Mouse (Mus musculus): ENCODE data around the gene Arrdc1. TPM values are rescaled to one million over a fixed set of nuclear protein-coding genes. Genes with fewer than 3 reads are reported as not detected.

The Arrdc1 gene
- polyA plus RNA-seq, 1 experiment = 4.8 TPM

DNA sequence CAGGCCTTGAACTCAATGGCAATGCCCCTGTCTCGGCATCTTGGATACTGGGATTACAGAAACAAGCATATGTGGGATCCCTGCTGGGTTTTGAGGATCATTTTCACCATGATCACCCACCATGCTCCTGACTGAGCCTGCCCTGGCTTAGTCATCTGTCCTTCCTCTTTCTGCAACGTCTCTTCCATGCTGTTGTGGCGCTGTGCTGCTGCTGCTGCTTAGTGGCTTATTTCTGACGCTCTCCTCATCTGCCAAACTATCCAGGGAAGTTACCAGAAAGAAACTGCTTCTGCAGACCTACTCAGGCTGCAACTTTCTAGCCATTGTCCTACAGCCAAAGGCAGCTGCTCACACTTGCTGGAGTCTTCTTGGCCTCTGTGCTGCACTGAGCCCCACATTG, 35.3 kb upstream of the Arrdc1 start:
- Histone ChIP-seq H3K4me3 (no peak overlapping the region), H3K36me3 (ENCODE audit: control insufficient read depth, insufficient read depth) (peaks cover 17% of the 10 kb centered on the region), H3K79me2 (ENCODE audit: control insufficient read depth, insufficient read depth) (peaks cover 5% of the 10 kb centered on the region), H3K27me3 (ENCODE audit: control insufficient read depth, insufficient read depth, insufficient read length) (no peaks in the 10 kb centered on the region), H3ac (ENCODE audit: control insufficient read depth, insufficient read length) (no peak overlapping the region), H3K4me2 (ENCODE audit: low read depth) (no peak overlapping the region)
- TF ChIP-seq POLR2AphosphoS2 (IDR thresholded peaks at IDR 0.05; ENCODE audit: insufficient read length, low read depth) (no peak), MYOD1 (IDR thresholded peaks at IDR 0.05; ENCODE audit: control insufficient read depth in 1 of 3, insufficient read length in 2 of 3, low read depth in 2 of 3) (no peak), TCF3 (IDR thresholded peaks at IDR 0.05; ENCODE audit: insufficient read length, low read depth) (no peak), POLR2A (IDR thresholded peaks at IDR 0.05; ENCODE audit: insufficient read length, low read depth) (no peak), TCF12 (IDR thresholded peaks at IDR 0.05; ENCODE audit: insufficient read depth, poor library complexity, severe bottlenecking) (no peak), REST (IDR thresholded peaks at IDR 0.05; ENCODE audit: insufficient read depth, insufficient read length) (no peak), CEBPB (IDR thresholded peaks at IDR 0.05; ENCODE audit: insufficient read depth, poor library complexity, severe bottlenecking) (no peak), MAX (IDR thresholded peaks at IDR 0.05; ENCODE audit: low read depth) (no peak), MYOG (IDR thresholded peaks at IDR 0.05; ENCODE audit: control insufficient read depth in 1 of 3, insufficient read depth in 1 of 3, insufficient read length in 2 of 3, low read depth in 2 of 3) (no peak), USF1 (IDR thresholded peaks at IDR 0.05; ENCODE audit: low read depth) (no peak), E2F4 (IDR thresholded peaks at IDR 0.05; ENCODE audit: insufficient read depth) (no peak), SRF (IDR thresholded peaks at IDR 0.05; ENCODE audit: control insufficient read depth, insufficient read length, low read depth) (no peak)

DNA sequence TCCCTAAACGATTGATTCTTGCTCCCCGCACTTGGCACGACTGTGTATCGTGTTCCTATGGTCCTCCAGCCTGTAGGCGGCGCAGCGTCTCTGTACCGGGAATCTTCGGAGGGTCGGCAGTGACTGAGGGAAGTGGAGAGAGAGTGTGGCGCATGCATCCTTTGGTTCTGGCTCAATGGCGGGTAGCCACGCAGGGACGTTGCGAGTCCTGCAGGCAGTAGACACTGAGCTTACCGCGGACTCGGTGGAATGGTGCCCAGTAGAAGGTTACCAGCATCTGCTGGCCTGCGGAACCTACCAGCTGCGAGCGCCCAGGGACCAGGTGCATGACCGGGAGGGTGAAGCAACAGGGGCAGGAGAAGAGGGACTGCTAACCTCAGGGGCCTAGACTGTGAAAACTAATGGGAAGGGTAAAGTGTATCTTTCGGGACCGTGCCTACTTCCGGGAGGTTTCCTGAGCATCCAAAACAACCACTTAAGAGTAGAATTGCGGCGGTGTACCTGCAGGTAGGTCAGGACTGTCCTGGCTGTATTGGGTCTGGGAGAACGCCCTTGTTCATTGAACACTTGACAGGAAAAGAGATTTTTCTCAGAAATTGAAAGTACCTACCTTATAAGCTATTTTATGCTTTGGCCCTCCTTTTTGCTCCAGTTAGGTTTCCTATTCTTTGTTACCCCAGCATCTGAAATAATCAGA, 27.4 kb upstream of the Arrdc1 start, which contains the start of gene Dph7:
Gene Dph7, plus strand, starts transcription at position 97 of the 697 bp plus-strand sequence.
- peak within 1 kb of the TSS; percentile 45 for H3K4me3 ChIP-seq
- peak within 1 kb of the TSS; percentile 32 for H3ac ChIP-seq (ENCODE audit: control insufficient read depth, insufficient read length)
- no peaks in the 10 kb centered on the region for H3K27me3 ChIP-seq (ENCODE audit: control insufficient read depth, insufficient read depth, insufficient read length)
- peak within 1 kb of the TSS; percentile 85 for H3K4me2 ChIP-seq (ENCODE audit: low read depth)
- H3K79me2 ChIP-seq (ENCODE audit: control insufficient read depth, insufficient read depth) = no peaks in the 10 kb centered on the region
- H3K36me3 ChIP-seq (ENCODE audit: control insufficient read depth, insufficient read depth) = peaks cover 15% of the 10 kb centered on the region
- no peak for TF ChIP-seq MAX (IDR thresholded peaks at IDR 0.05; ENCODE audit: low read depth)
- TF ChIP-seq POLR2AphosphoS2 (IDR thresholded peaks at IDR 0.05; ENCODE audit: insufficient read length, low read depth) = peak; percentile 98
- TF ChIP-seq POLR2A (IDR thresholded peaks at IDR 0.05; ENCODE audit: insufficient read length, low read depth) = peak; percentile 91
- TF ChIP-seq SRF (IDR thresholded peaks at IDR 0.05; ENCODE audit: control insufficient read depth, insufficient read length, low read depth) = no peak
- TF ChIP-seq MYOG (IDR thresholded peaks at IDR 0.05; ENCODE audit: control insufficient read depth in 1 of 3, insufficient read depth in 1 of 3, insufficient read length in 2 of 3, low read depth in 2 of 3) = peak in 1 of 3 experiments; percentile 41
- peak; percentile 23 for TF ChIP-seq REST (IDR thresholded peaks at IDR 0.05; ENCODE audit: insufficient read depth, insufficient read length)
- peak in 1 of 3 experiments; percentile 59 for TF ChIP-seq MYOD1 (IDR thresholded peaks at IDR 0.05; ENCODE audit: control insufficient read depth in 1 of 3, insufficient read length in 2 of 3, low read depth in 2 of 3)
- no peak for TF ChIP-seq TCF12 (IDR thresholded peaks at IDR 0.05; ENCODE audit: insufficient read depth, poor library complexity, severe bottlenecking)

DNA sequence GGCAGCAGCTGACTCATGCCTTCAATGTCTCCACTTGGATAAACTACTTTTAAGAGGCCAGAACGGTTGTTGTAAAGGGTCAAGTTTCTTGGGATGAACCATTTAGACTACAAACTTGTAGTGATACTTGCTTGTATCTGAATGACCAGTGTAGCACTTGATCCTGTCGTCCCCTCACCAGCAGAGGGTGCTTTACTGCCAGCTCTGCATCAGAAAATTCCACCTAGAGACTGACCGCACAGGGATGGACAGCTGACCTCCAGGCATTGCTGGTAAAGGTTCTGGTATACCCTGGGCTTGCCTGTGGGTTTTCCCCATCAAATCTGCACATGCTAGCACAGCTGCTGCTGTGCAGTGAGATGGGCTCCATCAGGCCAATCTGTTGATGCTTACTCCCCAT, 25.9 kb upstream of the Arrdc1 start:
- H3K36me3 ChIP-seq (ENCODE audit: control insufficient read depth, insufficient read depth) = peaks cover 15% of the 10 kb centered on the region
- TF ChIP-seq E2F4 (IDR thresholded peaks at IDR 0.05; ENCODE audit: insufficient read depth) (no peak), MYOG (IDR thresholded peaks at IDR 0.05; ENCODE audit: control insufficient read depth in 1 of 3, insufficient read depth in 1 of 3, insufficient read length in 2 of 3, low read depth in 2 of 3) (peak in 1 of 3 experiments; percentile 10), REST (IDR thresholded peaks at IDR 0.05; ENCODE audit: insufficient read depth, insufficient read length) (no peak), MYOD1 (IDR thresholded peaks at IDR 0.05; ENCODE audit: control insufficient read depth in 1 of 3, insufficient read length in 2 of 3, low read depth in 2 of 3) (no peak), TCF3 (IDR thresholded peaks at IDR 0.05; ENCODE audit: insufficient read length, low read depth) (no peak), POLR2A (IDR thresholded peaks at IDR 0.05; ENCODE audit: insufficient read length, low read depth) (no peak)

GRCm38 (mm10) chr2:24952537-24953055, 17.5 kb upstream of the Arrdc1 start:
- no peak overlapping the region for H3K4me2 ChIP-seq (ENCODE audit: low read depth)
- no peak overlapping the region for H3ac ChIP-seq (ENCODE audit: control insufficient read depth, insufficient read length)
- H3K4me3 ChIP-seq = no peak overlapping the region
- peaks cover 6% of the 10 kb centered on the region for H3K27me3 ChIP-seq (ENCODE audit: control insufficient read depth, insufficient read depth, insufficient read length)
- peaks cover 8% of the 10 kb centered on the region for H3K36me3 ChIP-seq (ENCODE audit: control insufficient read depth, insufficient read depth)
- TF ChIP-seq CEBPB (IDR thresholded peaks at IDR 0.05; ENCODE audit: insufficient read depth, poor library complexity, severe bottlenecking) = no peak
- no peak for TF ChIP-seq SRF (IDR thresholded peaks at IDR 0.05; ENCODE audit: control insufficient read depth, insufficient read length, low read depth)
- no peak for TF ChIP-seq MYOG (IDR thresholded peaks at IDR 0.05; ENCODE audit: control insufficient read depth in 1 of 3, insufficient read depth in 1 of 3, insufficient read length in 2 of 3, low read depth in 2 of 3)
- no peak for TF ChIP-seq POLR2A (IDR thresholded peaks at IDR 0.05; ENCODE audit: insufficient read length, low read depth)
- TF ChIP-seq MAX (IDR thresholded peaks at IDR 0.05; ENCODE audit: low read depth) = no peak
- TF ChIP-seq TCF12 (IDR thresholded peaks at IDR 0.05; ENCODE audit: insufficient read depth, poor library complexity, severe bottlenecking) = no peak
- TF ChIP-seq TCF3 (IDR thresholded peaks at IDR 0.05; ENCODE audit: insufficient read length, low read depth) = no peak
- TF ChIP-seq MYOD1 (IDR thresholded peaks at IDR 0.05; ENCODE audit: control insufficient read depth in 1 of 3, insufficient read length in 2 of 3, low read depth in 2 of 3) = no peak
- no peak for TF ChIP-seq POLR2AphosphoS2 (IDR thresholded peaks at IDR 0.05; ENCODE audit: insufficient read length, low read depth)
- no peak for TF ChIP-seq USF1 (IDR thresholded peaks at IDR 0.05; ENCODE audit: low read depth)
- no peak for TF ChIP-seq REST (IDR thresholded peaks at IDR 0.05; ENCODE audit: insufficient read depth, insufficient read length)
- TF ChIP-seq E2F4 (IDR thresholded peaks at IDR 0.05; ENCODE audit: insufficient read depth) = no peak
- H3K79me2 ChIP-seq (ENCODE audit: control insufficient read depth, insufficient read depth) = peaks cover 11% of the 10 kb centered on the region

More for the DNA sequence above, 25.9 kb upstream of the Arrdc1 start:
- Histone ChIP-seq H3K4me2 (ENCODE audit: low read depth) (no peak overlapping the region), H3K79me2 (ENCODE audit: control insufficient read depth, insufficient read depth) (no peaks in the 10 kb centered on the region), H3K4me3 (no peak overlapping the region), H3ac (ENCODE audit: control insufficient read depth, insufficient read length) (no peak overlapping the region), H3K27me3 (ENCODE audit: control insufficient read depth, insufficient read depth, insufficient read length) (no peaks in the 10 kb centered on the region)
